Mouse (Mus musculus) liver, embryonic 15.5 days (tissue): ENCODE measurements at regions not wholly inside any gene's neighbourhood (a gene's known extent, or its start where the extent isn't known, plus 50 kb on each side); places are given as distances from the start of the nearest gene placed in this dataset.

Experiments
- ATAC-seq: fragments of 200-750 bp; cut with Nextera tagmentation; 2 replicates; pipeline ENCODE4 v1.8.0; 2017; ENCODE audit warnings: moderate number of reproducible peaks, mild to moderate bottlenecking, moderate library complexity; ENCODE audit not compliant: insufficient read depth
- H3K27ac ChIP-seq: fragments of 300-500 bp; sonication (generic); replicated peaks from 2 replicates; pipeline ENCODE4 v1.5.1; 2015; ENCODE audit warnings: mild to moderate bottlenecking, inconsistent platforms
- H3K27me3 ChIP-seq: fragments of 300-500 bp; sonication (generic); 2 replicates; pipeline ENCODE4 v1.6.1; 2015; ENCODE audit warnings: mild to moderate bottlenecking, inconsistent platforms
- H3K36me3 ChIP-seq: fragments of 300-500 bp; sonication (generic); replicated peaks from 2 replicates; pipeline ENCODE4 v1.6.1; 2015; ENCODE audit warnings: moderate library complexity, mild to moderate bottlenecking, inconsistent platforms
- H3K4me1 ChIP-seq: fragments of 300-500 bp; sonication (generic); replicated peaks from 2 replicates; pipeline ENCODE4 v1.6.1; 2015; ENCODE audit warnings: inconsistent platforms
- H3K4me2 ChIP-seq: fragments of 300-500 bp; sonication (generic); 2 replicates; pipeline ENCODE4 v1.6.1; 2015; ENCODE audit warnings: moderate library complexity, mild to moderate bottlenecking, inconsistent platforms
- H3K4me3 ChIP-seq: fragments of 300-500 bp; sonication (generic); replicated peaks from 2 replicates; pipeline ENCODE4 v1.5.1; 2015; ENCODE audit warnings: mild to moderate bottlenecking, inconsistent platforms
- H3K9ac ChIP-seq: fragments of 300-500 bp; sonication (generic); 2 replicates; pipeline ENCODE4 v1.6.1; 2015; ENCODE audit warnings: moderate library complexity, mild to moderate bottlenecking, inconsistent platforms
- H3K9me3 ChIP-seq: fragments of 300-500 bp; sonication (generic); replicated peaks from 2 replicates; pipeline ENCODE4 v1.6.1; 2016; ENCODE audit warnings: inconsistent platforms
- WGBS: fragments of 180-500 bp; shearing (Covaris S2); methylation state at CpG from one replicate; pipeline ENCODE4 v1.1.7; 2015; ENCODE audit warnings: mixed read lengths; ENCODE audit not compliant: insufficient replicate concordance; 5-methylcytosine and 5-hydroxymethylcytosine counted together

GRCm38 (mm10) chr8:26226612-26227528, 107.5 kb downstream of the Gm45692 start:
- no peaks in the 10 kb centered on the region for H3K27me3 ChIP-seq
- no peaks in the 10 kb centered on the region for H3K9me3 ChIP-seq
- H3K4me3 ChIP-seq = no peak overlapping the region
- WGBS = 64% methylated on average over 30 of the region's 30 CpGs
- no peak overlapping the region for H3K4me2 ChIP-seq
- no peak for ATAC-seq
- no peaks in the 10 kb centered on the region for H3K4me1 ChIP-seq
- H3K36me3 ChIP-seq = no peaks in the 10 kb centered on the region
- no peak overlapping the region for H3K9ac ChIP-seq
- no peak overlapping the region for H3K27ac ChIP-seq

DNA sequence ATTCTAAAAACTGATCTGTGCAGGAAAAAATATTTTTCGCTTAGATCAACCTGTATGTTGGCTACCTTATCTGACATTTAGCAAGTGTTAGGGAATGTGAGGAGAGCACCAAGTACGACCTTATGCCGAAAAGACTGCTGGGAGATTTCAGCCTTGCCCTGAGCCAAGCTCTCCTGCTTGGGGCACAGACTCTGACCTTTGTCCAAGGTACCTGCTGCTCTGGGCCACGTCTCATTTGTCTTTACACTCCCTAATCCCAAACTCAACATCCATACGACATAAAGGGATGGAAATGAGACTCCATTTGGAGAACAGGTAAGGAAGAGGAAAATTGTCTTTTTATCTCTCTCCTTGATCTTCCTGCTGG, 108.2 kb downstream of the Gm45692 start:
- no peak for ATAC-seq
- Histone ChIP-seq H3K9me3 (no peaks in the 10 kb centered on the region), H3K36me3 (no peaks in the 10 kb centered on the region), H3K9ac (no peak overlapping the region), H3K4me3 (no peak overlapping the region), H3K27me3 (no peaks in the 10 kb centered on the region), H3K27ac (no peak overlapping the region), H3K4me1 (no peaks in the 10 kb centered on the region), H3K4me2 (no peak overlapping the region)
- WGBS = 49% methylated on average over 5 of the region's 5 CpGs

DNA sequence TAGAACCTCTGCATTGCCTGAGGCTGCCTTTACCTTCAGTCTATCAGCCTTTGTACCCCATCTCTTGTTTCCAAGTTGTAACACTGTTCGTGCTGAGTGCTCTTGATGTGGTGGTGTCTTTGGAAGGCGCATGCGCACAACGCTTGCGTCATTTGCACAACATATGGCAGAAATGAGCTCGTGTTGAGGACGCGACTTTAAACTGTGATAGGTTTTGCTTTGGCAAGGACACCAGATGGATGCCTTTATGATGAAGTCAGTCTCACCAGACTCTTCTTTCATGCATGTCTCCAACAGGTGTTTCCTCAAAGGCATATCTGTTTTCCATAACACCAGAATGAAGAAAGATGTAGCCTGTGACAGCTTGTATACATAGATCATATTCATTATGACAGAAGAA, 110.2 kb downstream of the Gm45692 start:
- Histone ChIP-seq H3K9ac (no peak overlapping the region), H3K4me1 (no peaks in the 10 kb centered on the region), H3K4me3 (no peak overlapping the region), H3K27me3 (no peaks in the 10 kb centered on the region), H3K27ac (no peak overlapping the region), H3K4me2 (no peak overlapping the region), H3K36me3 (no peaks in the 10 kb centered on the region), H3K9me3 (no peaks in the 10 kb centered on the region)
- WGBS = 81% methylated on average over 8 of the region's 8 CpGs
- ATAC-seq = no peak

- Histone ChIP-seq H3K27ac (no peak overlapping the region), H3K36me3 (no peaks in the 10 kb centered on the region), H3K4me3 (no peak overlapping the region), H3K4me1 (no peaks in the 10 kb centered on the region), H3K9me3 (no peaks in the 10 kb centered on the region), H3K4me2 (no peak overlapping the region), H3K9ac (no peak overlapping the region), H3K27me3 (no peaks in the 10 kb centered on the region)
- WGBS = 68% methylated on average over 2 of the region's 2 CpGs
- no peak for ATAC-seq
Measured at GRCm38 (mm10) chr8:26239075-26239474, 119.7 kb downstream of the Gm45692 start.

- no peaks in the 10 kb centered on the region for H3K27me3 ChIP-seq
- H3K4me3 ChIP-seq = no peak overlapping the region
- no peaks in the 10 kb centered on the region for H3K36me3 ChIP-seq
- no peak overlapping the region for H3K9ac ChIP-seq
- H3K4me2 ChIP-seq = no peak overlapping the region
- no peak overlapping the region for H3K27ac ChIP-seq
- ATAC-seq = no peak
- no peaks in the 10 kb centered on the region for H3K9me3 ChIP-seq
- no peaks in the 10 kb centered on the region for H3K4me1 ChIP-seq
- 8% methylated on average over 4 of the region's 4 CpGs for WGBS
Measured at GRCm38 (mm10) chr8:26239604-26240003, 120.3 kb downstream of the Gm45692 start.

DNA sequence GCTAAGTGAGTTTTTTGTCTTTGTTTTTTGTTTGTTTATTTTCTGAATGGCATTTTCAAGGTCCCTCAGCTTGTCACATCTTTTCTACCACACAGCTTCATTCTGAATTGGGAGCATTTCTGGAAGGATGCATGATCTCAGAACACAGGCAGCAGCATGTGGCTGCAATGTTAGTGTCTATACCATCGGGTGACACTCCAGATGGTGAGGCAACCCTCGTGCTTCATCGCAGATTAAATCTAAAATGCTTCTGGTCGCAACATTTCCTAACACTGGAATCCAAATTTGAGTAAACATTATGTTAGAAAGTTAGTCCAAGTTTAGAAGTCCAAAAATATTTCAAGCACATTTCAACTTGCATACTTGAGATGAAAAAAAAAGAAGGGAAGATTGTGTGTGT, 124.4 kb downstream of the Gm45692 start:
- Histone ChIP-seq H3K27me3 (no peaks in the 10 kb centered on the region), H3K4me2 (no peak overlapping the region), H3K36me3 (no peaks in the 10 kb centered on the region), H3K9me3 (no peaks in the 10 kb centered on the region), H3K4me1 (no peaks in the 10 kb centered on the region), H3K27ac (no peak overlapping the region), H3K4me3 (no peak overlapping the region), H3K9ac (no peak overlapping the region)
- 54% methylated on average over 4 of the region's 4 CpGs for WGBS
- ATAC-seq = no peak

DNA sequence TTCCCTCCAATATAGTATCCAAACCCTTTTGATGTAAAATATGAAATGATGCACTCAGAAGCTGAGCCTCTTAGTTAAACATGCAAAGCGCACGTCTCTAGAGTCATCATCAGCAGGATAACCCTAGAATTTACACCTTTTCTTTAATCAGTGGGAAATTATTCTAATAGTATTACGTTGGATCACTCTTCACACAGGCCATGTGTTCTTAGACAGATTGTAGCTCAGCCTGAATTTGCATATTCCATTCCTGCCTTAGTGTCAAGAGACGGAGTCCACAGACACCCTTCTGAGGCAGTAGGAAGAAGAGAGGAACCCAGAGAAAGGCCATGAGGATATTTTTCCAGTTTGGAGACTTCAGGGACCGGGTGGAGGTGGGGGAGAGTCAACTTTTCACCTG, 125.0 kb downstream of the Gm45692 start:
- no peaks in the 10 kb centered on the region for H3K4me1 ChIP-seq
- no peak overlapping the region for H3K9ac ChIP-seq
- H3K9me3 ChIP-seq = no peaks in the 10 kb centered on the region
- WGBS = 59% methylated on average over 5 of the region's 5 CpGs
- H3K36me3 ChIP-seq = no peaks in the 10 kb centered on the region
- no peak for ATAC-seq
- H3K4me2 ChIP-seq = no peak overlapping the region
- H3K27me3 ChIP-seq = no peaks in the 10 kb centered on the region
- no peak overlapping the region for H3K4me3 ChIP-seq
- H3K27ac ChIP-seq = no peak overlapping the region

DNA sequence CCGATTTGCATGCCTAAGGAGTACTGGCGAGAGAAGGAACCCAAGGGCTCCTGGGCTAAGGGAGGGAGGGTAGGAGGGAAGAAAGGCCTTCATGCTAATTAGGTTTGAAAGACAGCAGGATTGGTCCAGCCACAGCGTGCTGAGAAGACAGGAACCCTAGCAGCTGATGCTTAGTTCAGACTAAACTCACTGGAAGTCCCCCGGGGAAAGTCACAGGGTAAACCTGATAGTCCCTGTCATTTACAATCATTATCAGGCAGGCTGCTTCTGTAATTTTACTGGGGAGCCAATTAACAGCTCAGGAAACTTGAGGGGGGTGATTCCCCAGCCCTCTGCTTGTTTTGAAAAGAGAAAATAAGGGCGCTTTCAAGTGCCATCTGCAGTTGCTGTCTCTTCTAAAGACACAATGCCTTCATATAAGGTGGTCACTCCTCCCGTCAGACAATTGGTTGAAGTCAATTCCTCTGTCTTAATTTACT, 135.9 kb downstream of the Gm45692 start:
- H3K4me3 ChIP-seq = no peak overlapping the region
- H3K27me3 ChIP-seq = no peaks in the 10 kb centered on the region
- H3K9me3 ChIP-seq = no peaks in the 10 kb centered on the region
- no peak overlapping the region for H3K27ac ChIP-seq
- no peak overlapping the region for H3K9ac ChIP-seq
- ATAC-seq = no peak
- H3K4me2 ChIP-seq = no peak overlapping the region
- no peaks in the 10 kb centered on the region for H3K36me3 ChIP-seq
- no peaks in the 10 kb centered on the region for H3K4me1 ChIP-seq
- WGBS = 28% methylated on average over 6 of the region's 6 CpGs

DNA sequence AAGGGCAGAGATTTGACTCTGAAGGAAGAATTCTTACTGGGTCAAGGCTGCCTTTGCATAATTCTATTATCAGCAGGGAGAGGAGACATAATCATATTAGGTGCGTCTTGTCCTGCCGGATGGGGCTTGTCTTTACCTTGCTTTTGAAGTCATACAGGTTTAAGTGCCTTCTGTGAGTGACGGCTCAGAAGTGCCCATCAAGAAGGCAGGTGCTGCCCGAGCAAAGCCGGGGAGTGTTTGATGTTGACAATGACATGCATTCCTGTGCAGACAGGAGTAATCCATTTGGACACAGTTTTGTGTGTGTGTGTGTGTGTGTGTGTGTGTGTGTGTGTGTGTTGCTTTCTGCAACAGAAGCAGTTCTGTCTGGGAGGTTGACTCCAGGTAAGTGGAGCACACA, 141.0 kb downstream of the Gm45692 start:
- H3K27me3 ChIP-seq = no peaks in the 10 kb centered on the region
- H3K36me3 ChIP-seq = no peaks in the 10 kb centered on the region
- H3K9ac ChIP-seq = no peak overlapping the region
- no peak overlapping the region for H3K4me2 ChIP-seq
- H3K27ac ChIP-seq = no peak overlapping the region
- H3K4me1 ChIP-seq = no peaks in the 10 kb centered on the region
- ATAC-seq = no peak
- no peak overlapping the region for H3K4me3 ChIP-seq
- 49% methylated on average over 5 of the region's 5 CpGs for WGBS
- no peaks in the 10 kb centered on the region for H3K9me3 ChIP-seq

DNA sequence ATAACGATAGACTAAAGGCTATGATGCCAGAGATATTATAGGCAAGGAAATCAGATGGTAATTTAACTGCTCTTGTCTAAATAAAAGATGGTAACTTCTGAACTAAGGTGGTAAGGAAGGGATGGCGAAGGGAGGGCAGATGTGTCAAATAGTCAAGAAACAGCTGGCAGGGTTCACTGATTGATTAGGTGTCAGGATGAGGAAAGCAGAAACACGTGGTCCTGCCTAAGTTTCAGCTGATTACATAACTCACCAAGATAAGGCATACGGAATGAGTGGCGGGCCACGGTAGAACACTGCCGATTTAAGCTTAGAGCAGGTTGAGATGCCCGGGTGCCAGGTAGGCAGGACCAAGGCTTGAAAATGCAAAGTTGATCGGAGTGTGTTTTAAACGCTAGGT, 143.2 kb downstream of the Gm45692 start:
- Histone ChIP-seq H3K9me3 (no peaks in the 10 kb centered on the region), H3K36me3 (no peaks in the 10 kb centered on the region), H3K9ac (no peak overlapping the region), H3K4me3 (no peak overlapping the region), H3K4me2 (no peak overlapping the region), H3K27me3 (no peaks in the 10 kb centered on the region), H3K27ac (no peak overlapping the region), H3K4me1 (no peaks in the 10 kb centered on the region)
- 67% methylated on average over 10 of the region's 10 CpGs for WGBS
- no peak for ATAC-seq

GRCm38 (mm10) chr8:26264869-26265321, 145.6 kb downstream of the Gm45692 start:
- H3K27me3 ChIP-seq = no peaks in the 10 kb centered on the region
- no peaks in the 10 kb centered on the region for H3K36me3 ChIP-seq
- H3K9me3 ChIP-seq = no peaks in the 10 kb centered on the region
- H3K27ac ChIP-seq = no peak overlapping the region
- H3K4me3 ChIP-seq = no peak overlapping the region
- WGBS = 59% methylated on average over 11 of the region's 11 CpGs
- H3K4me2 ChIP-seq = no peak overlapping the region
- no peak for ATAC-seq
- no peaks in the 10 kb centered on the region for H3K4me1 ChIP-seq
- H3K9ac ChIP-seq = no peak overlapping the region

DNA sequence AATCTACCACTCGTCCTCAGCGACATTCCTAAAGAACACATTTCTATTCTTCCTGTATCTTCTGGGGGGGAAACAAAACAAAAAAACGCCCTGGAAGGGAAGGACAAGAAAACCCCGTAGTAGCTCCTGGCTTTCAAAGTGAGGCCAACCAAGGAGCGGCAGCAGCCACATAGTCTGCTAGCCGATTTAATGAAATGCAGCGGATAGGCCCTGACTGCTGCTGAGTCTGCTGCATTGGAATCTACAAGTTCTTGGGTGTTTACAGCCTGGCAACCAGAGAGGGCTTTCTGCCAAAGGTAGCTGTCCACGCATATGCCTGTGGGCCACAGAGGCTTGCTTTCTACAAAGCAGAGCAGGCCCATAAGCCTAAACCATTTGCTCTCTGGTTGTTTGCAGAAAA, 146.0 kb downstream of the Gm45692 start:
- Histone ChIP-seq H3K4me1 (no peaks in the 10 kb centered on the region), H3K9me3 (no peaks in the 10 kb centered on the region), H3K9ac (no peak overlapping the region), H3K4me3 (no peak overlapping the region), H3K36me3 (no peaks in the 10 kb centered on the region), H3K27me3 (no peaks in the 10 kb centered on the region), H3K27ac (no peak overlapping the region), H3K4me2 (no peak overlapping the region)
- 66% methylated on average over 8 of the region's 8 CpGs for WGBS
- ATAC-seq = no peak
